Mouse (Mus musculus): ENCODE measurements around the gene Ptprg. TPM values are rescaled to one million over a fixed set of nuclear protein-coding genes. Genes with fewer than 3 reads are reported as not detected.
"Not testable (repeated sequence)": the region's sequence is repeated elsewhere in the genome, so short reads cannot be mapped to it uniquely, and the experiment has no call there.

Gene Ptprg
- total RNA-seq, 2 experiments from 2014 or later = 69.3 to 72.5 TPM

GRCm38 (mm10) chr14:11758185-11758584 lies 204.9 kb downstream of the Ptprg start:
- DNase-seq = no peak

- DNase-seq = peak; percentile 24
These were observed 206.0 kb downstream of the Ptprg start for GRCm38 (mm10) chr14:11759356-11759755.

DNA sequence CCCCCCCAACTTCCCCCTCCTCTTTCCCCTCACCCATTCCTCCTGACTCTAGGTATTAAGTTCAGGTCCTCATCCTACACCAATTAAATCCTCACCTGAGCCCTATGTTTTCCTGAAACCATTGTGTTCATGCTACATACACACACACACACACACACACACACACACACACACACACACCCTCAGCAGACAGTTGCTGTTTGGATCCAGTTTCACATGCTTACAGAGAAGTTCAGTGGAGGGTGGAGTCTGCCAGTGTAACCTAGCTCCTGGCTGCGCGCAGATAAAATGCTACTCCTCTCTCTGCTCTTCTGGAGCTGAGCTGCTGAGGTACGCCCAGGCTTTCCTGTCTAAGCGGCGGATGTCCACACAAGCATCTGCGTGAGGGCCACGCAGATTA lies 209.7 kb downstream of the Ptprg start:
- DNase-seq = no peak

- DNase-seq = no peak
These were observed 219.4 kb downstream of the Ptprg start for GRCm38 (mm10) chr14:11772736-11773135.

DNA sequence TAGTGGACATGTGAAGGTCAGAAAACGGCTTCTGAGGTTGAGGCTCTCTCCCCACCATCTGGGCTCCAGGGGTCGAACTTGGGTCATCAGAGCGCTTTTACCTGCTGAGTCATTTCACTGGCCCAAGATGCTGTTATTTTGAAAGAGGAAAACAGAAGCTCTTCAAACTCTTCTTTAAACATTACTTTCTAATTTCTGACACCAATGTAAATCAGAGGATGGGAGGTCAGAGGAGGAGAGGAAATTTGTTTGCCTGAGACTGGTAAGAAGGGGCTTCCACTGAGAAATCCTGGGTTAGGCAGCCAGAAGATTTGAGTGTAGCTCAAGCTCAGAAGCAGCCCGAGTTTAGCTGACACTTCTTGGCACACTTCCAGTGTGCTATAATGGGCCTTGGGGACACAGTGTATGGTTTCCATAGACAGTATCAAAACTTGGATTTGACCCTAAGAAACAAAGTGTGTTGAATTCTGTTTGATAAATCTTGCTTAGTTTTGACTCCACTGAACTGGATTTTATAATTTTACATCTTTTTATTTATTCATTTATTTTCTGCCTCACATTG lies 221.2 kb downstream of the Ptprg start:
- DNase-seq = no peak

DNA sequence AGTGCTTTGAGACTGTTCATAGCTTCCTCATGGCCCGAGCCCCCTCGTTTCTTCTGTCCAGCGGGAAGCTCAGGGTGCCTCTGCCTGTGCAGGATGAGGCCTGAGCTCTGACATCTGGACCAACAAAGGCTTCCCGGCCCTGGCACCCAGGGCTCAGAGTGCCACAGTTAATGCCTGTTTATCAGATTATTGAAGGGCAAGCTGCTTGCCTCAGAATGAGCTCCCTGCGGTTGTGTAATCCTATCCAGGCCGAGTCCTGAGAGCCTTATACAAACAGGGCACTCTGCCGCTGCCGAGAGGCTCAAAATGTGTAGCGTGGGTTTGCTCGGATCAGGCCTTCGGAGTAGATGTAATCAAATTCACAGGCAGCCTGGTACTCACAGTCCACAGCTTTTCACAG lies 221.9 kb downstream of the Ptprg start:
- peak; percentile 21 for DNase-seq

- DNase-seq = no peak
These were observed 222.7 kb downstream of the Ptprg start for GRCm38 (mm10) chr14:11775951-11776495.

GRCm38 (mm10) chr14:11776566-11776965 lies 223.2 kb downstream of the Ptprg start:
- DNase-seq = no peak

DNA sequence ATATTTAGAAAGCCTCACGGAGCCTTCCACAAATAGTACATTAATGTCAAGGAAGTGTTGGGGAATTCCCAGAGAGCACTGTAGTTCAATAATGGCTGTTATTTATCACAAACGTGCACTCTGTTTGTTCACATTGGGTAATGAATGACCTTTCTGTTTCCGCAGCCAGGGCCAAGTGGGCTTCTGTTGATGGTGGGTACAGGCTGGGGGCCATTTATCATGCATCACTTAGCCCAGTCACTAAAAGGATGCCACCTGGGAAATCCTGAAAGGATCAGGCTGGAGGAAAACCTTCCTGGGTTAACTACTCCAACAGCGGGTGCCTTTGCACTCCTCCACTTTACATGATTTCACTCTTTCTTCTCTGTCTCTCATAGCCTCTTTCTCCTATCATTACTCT lies 237.9 kb downstream of the Ptprg start:
- DNase-seq = no peak

- DNase-seq = no peak
These were observed 240.5 kb downstream of the Ptprg start for GRCm38 (mm10) chr14:11793847-11794246.

- no peak for DNase-seq
These were observed 249.2 kb downstream of the Ptprg start for GRCm38 (mm10) chr14:11802355-11803035.

DNA sequence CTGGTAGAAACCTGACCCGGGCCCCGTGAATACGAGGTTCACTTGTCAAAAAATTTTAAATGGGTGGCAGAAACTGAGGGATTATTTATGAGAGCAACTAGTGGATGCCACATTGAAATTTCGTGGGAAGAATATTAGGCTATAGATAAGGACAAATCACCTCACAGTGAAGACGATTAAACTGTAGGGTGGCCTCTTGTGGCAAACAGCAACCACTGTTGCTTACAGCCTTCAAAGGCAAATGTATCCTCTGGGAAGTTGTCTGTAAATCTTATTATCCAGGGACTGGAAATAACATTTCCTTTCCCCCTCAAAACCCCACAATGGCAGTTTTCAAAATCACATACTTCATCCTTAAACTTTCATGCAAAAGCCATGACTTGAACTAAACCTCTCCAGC lies 253.3 kb downstream of the Ptprg start:
- no peak for DNase-seq

DNA sequence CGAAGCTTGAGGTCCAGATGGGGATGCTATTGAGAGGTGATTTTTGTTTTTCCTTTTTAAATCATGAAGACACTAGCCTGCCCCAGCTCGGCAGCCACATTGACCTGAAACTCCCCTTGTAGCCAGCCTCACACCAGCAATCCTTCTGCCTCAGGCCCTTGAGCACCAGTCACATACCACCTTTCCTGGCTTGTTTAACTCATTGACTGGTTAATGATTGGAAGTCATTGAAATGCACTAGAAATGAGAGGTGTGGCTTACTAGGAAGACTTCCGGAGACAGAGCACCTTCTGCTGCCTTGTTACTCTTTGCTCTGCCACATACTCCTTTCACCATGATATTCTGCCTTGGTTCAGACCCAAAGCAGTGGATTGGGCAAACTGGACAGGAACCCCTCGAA lies 254.1 kb downstream of the Ptprg start:
- no peak for DNase-seq

GRCm38 (mm10) chr14:11811142-11811761 lies 257.9 kb downstream of the Ptprg start:
- peak; percentile 21 for DNase-seq

DNA sequence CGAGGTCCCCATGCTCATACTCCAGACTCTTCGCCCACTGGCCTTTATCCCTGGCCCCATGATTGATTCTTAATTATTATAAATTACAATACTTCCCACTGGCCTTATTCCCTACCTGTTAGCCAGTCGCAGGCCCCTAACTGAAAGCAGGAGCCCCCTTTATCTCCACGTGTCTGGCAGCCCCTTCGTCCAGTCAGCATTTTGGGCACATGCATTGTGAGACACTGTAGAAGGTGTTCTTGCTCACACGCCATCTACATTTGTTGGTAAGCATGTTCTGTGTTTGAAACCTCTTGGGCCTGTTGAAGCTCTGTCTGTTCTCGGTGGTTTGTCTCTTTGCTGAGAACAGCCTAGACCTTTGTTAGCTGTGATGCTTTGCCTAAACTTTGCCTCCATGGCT lies 259.0 kb downstream of the Ptprg start:
- no peak for DNase-seq

GRCm38 (mm10) chr14:11814811-11815210 lies 261.5 kb downstream of the Ptprg start:
- not testable (repeated sequence) for DNase-seq

DNA sequence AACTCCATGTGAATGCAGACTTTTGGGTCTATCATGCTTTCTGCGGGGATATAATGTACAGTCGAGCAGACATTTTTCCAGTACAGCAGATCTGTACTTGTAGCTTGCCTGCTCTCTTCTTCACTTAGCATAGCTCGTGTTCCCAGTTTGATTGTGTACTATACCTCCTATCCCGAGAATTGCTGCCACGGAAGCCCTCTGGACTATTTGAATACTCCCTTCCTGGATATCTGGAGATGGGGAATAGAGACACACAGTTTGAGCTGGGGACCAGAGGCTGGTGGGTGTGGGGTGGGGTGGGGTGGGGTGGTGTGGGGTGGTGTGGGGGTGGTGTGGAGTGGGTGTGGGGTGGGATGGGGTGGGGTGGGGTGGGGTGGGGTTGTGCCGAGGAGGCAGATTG lies 263.9 kb downstream of the Ptprg start:
- no peak for DNase-seq

GRCm38 (mm10) chr14:11818054-11818453 lies 264.7 kb downstream of the Ptprg start:
- no peak for DNase-seq

GRCm38 (mm10) chr14:11818721-11819120 lies 265.4 kb downstream of the Ptprg start:
- DNase-seq = no peak

DNA sequence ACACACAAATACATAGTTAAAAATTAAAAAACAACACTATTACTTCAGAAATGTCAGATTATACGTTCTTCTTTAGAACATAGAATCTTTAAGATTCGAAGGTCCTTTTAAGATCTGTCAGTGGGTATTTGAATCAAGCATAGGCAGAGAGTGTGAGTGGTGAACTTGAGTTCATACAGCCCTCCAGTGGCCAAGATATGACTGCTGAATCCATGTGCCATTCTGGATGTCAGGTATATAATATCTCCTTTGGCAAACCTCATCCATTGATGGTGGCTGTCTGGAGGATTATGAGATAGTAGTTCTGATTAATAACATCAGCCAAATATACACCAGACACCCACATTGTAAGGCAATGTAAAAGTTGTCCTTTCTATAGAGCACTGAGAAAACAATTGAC lies 266.0 kb downstream of the Ptprg start:
- no peak for DNase-seq

DNA sequence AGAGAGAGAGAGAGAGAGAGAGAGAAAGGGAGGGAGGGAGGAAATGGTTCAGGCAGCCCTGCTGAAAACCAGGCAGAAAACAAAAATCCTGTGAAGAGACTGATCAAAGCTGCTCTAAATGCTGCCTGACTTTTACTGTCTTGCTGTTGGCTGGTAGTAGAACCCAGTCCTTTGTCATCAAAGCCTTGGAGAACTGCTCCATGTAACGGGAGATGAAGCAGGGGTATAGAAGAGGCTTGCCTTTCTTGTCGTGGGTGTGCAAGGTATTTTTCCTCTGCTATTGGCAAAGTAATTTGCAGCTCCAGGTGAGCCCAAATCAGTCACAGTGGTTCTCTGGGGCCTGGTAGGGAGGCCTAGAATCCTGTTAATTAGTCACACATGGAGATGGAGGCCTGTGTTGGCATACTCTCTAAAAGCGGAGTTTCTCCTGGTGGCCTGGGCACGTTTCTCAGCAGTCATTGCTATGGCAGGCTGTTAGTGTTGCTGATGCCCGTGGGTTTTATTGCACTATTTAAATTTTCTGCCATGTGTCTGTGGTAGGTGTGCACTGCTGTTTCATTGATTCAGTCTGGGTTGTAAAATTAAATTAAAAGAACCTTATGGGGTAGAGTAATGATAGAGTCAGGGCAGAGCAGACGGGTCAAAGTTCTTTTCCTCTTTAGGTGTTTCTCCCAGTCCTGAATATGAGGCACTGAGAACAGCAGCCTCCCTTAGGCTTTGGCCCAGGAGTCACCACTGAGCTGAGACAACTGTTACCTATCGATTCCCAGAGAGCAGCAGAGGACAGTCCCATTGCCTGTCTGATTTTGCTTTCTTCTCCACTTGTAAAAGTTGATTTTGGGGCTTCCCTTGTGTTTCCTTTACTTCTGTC lies 269.7 kb downstream of the Ptprg start:
- no peak for DNase-seq

DNA sequence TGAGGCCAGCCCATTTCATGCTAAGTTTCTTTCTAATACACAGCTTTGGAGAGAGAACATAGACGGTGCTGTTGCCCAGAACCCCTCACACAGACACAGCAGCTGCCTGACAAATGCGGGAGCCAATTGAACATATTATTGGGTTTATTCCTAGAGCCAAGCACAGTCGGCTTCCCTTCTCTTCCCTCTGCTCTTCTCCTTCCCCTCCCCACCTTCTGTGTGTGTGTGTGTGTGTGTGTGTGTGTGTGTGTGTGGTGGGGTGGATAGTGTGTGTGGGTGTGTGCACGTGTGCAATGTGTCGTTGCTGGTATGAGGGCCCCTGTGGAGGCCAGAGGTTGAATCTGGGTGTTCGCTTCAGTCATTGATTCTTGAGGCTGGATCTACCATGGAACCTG lies 270.4 kb downstream of the Ptprg start:
- DNase-seq = no peak

DNA sequence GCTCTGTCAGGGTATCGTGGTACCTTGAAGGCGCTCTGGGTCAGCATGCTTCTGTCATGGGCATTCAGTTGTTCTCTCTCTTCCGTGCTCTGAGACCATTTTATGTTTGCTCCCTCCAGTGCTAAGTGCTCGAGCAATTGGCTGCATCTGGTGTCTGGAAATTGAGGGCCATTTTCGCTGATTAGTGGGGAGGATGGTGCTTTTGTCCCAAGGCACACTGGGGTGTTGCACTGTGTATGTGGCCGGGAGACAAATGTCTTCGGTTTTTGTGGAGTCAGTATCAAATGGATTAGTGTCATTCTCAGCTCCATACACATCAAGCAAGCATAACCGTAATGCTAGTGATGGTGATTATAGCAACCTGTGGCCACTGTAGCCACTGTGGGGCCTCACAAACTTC lies 271.6 kb downstream of the Ptprg start:
- no peak for DNase-seq
